Comparison of ENCODE assay signal across 19 mouse cellular contexts in the genomic region with DNA sequence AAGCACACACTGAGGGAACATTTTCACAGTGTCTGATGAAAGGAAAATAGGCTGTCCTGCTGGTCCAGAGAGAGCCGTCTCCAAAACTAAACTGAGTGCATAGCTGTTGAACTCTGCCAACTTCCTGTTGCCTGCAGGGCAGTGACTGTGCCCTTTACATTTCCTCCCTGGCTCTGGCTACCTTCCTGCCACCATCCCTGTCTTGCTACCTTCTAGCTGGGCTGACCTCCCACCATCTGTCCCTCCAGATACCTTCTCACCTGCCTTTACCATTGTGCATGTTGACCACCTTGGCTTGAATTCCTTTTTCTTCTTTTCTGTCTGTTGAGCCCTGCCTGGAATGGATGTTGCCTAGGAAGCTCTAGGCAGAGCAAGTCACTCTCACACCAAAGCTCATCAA.
A peak's percentile ranks its signal among the peaks of the same experiment; 100 is the strongest.
DNase-seq lines count a peak whose midpoint lies in the region; ATAC-seq lines count a peak whose summit lies in the region.
"Had no signal": no experiment of that assay in that cellular context is flagged by ENCODE, and none has a peak within 500 bp of the region (broad histone marks: within the 10 kb centered on the region; RNA-seq: fewer than 3 reads in every experiment).

No protein-coding gene starts in this region.

- H3K4me2 ChIP-seq in midbrain, embryonic 15.5 days, result no peak overlapping the region
- H3K4me2 ChIP-seq: embryonic facial prominence, embryonic 13.5 days; forebrain, embryonic 12.5 days; heart, embryonic 13.5 days; hindbrain, embryonic 12.5 days had no signal

- 0 out of 2 replicates have a peak, but pooled peaks cover 4% of the 10 kb centered on the region for H3K4me1 ChIP-seq in megakaryocyte, embryonic 14.5 days
- H3K4me1 ChIP-seq in midbrain, embryonic 15.5 days, result no peaks in the 10 kb centered on the region
- H3K4me1 ChIP-seq: embryonic facial prominence, embryonic 13.5 days; forebrain, embryonic 12.5 days; heart, embryonic 13.5 days; hindbrain, embryonic 12.5 days had no signal

- no peaks in the 10 kb centered on the region for H3K27me3 ChIP-seq in megakaryocyte, embryonic 14.5 days (replicated peaks)
- H3K27me3 ChIP-seq in midbrain, embryonic 15.5 days (replicated peaks), result no peaks in the 10 kb centered on the region
- H3K27me3 ChIP-seq: embryonic facial prominence, embryonic 13.5 days; forebrain, embryonic 12.5 days; heart, embryonic 13.5 days; hindbrain, embryonic 12.5 days had no signal

- H3K9ac ChIP-seq in midbrain, embryonic 15.5 days, result no peak overlapping the region
- H3K9ac ChIP-seq: embryonic facial prominence, embryonic 13.5 days; forebrain, embryonic 12.5 days; forebrain, postnatal 0 days; heart, embryonic 13.5 days; hindbrain, embryonic 12.5 days had no signal

- WGBS in midbrain, embryonic 15.5 days, result 93% methylated on average over 1 of the region's 1 CpGs

- H3K27ac ChIP-seq in midbrain, embryonic 15.5 days, result no peak overlapping the region
- H3K27ac ChIP-seq: embryonic facial prominence, embryonic 13.5 days; forebrain, embryonic 12.5 days; gastrocnemius, adult 2 months; heart, embryonic 13.5 days; hindbrain, embryonic 12.5 days had no signal

- H3K4me3 ChIP-seq in megakaryocyte, embryonic 14.5 days (replicated peaks), result peak overlapping the region; percentile 25
- H3K4me3 ChIP-seq in midbrain, embryonic 15.5 days, result no peak overlapping the region
- H3K4me3 ChIP-seq: embryonic facial prominence, embryonic 13.5 days; forebrain, embryonic 12.5 days; gastrocnemius, adult 2 months; heart, embryonic 13.5 days; hindbrain, embryonic 12.5 days had no signal

- ATAC-seq in megakaryocyte, adult 5-6 weeks (ENCODE audit: poor library complexity, severe bottlenecking), result no peak
- no peak for ATAC-seq in midbrain, embryonic 15.5 days (replicated peaks)
- ATAC-seq: forebrain, postnatal 0 days; hindbrain, embryonic 16.5 days; inflammation-experienced regulatory T-cells, adult 6 months had no signal

- H3K36me3 ChIP-seq in megakaryocyte, embryonic 14.5 days (replicated peaks; ENCODE audit: low read length), result no peaks in the 10 kb centered on the region
- H3K36me3 ChIP-seq in midbrain, embryonic 15.5 days (replicated peaks), result no peaks in the 10 kb centered on the region
- H3K36me3 ChIP-seq: embryonic facial prominence, embryonic 13.5 days; forebrain, embryonic 12.5 days; heart, embryonic 13.5 days; hindbrain, embryonic 12.5 days had no signal

- H3K9me3 ChIP-seq in megakaryocyte, embryonic 14.5 days, result peaks cover 27% of the 10 kb centered on the region
- H3K9me3 ChIP-seq in midbrain, embryonic 15.5 days, result no peaks in the 10 kb centered on the region
- H3K9me3 ChIP-seq: embryonic facial prominence, embryonic 13.5 days; forebrain, embryonic 12.5 days; heart, embryonic 13.5 days; hindbrain, embryonic 12.5 days had no signal

- DNase-seq in cerebellum, adult 8-10 months, result peak; percentile 45
- DNase-seq in cerebellum, postnatal 25 days, result peak; percentile 71 to 76
- DNase-seq in lung, postnatal 10 days, result no peak
- no peak for DNase-seq in kidney, adult 11 months
- DNase-seq: adrenal gland, postnatal 14 days; forebrain, postnatal 0 days; gastrocnemius, adult 2 months; gastrocnemius, postnatal 25 days; heart, postnatal 36 days; kidney, adult 18-20 months had no signal

Comparison
In these comparisons a context has a peak if more than half of its experiments do, and no peak if none do; other contexts are left out.
1. DNase-seq: peak in cerebellum, adult 8-10 months (single experiment) and cerebellum, postnatal 25 days (2 of 2); none in lung, postnatal 10 days (single experiment) and kidney, adult 11 months (single experiment).